Mouse (Mus musculus) MEL (cell line): Measurements from ENCODE around the gene Rdh13. TPM values are rescaled to one million over a fixed set of nuclear protein-coding genes. Genes with fewer than 3 reads are reported as not detected.

Experiments
- DNase-seq: peaks from one replicate; pipeline ENCODE4 v3.0.0; 2011; ENCODE audit warnings: low read depth, low spot score
- H3K27ac ChIP-seq: 2 replicates; pipeline ENCODE4 v1.5.1; 2012; ENCODE audit warnings: low read depth, mild to moderate bottlenecking, control low read depth, low read length, moderate library complexity; ENCODE audit not compliant: control insufficient read depth
- H3K27me3 ChIP-seq, 2 experiments: fragments of 150-350 bp in 1 of 2; sonication (generic) in 1 of 2; 2 replicates each; pipeline ENCODE4 v1.6.1; 2012; ENCODE audit warnings: low read length in 2 of 2, mild to moderate bottlenecking in 2 of 2, improper control_type of control experiment in 1 of 2, moderate library complexity in 1 of 2; ENCODE audit not compliant: insufficient read depth in 2 of 2, control insufficient read depth in 1 of 2
- H3K36me3 ChIP-seq, 2 experiments: 2 replicates each; pipeline ENCODE4 v1.6.1; 2012 to 2014; ENCODE audit warnings: low read length in 2 of 2, improper control_type of control experiment in 1 of 2, inconsistent platforms in 1 of 2, mild to moderate bottlenecking in 1 of 2; ENCODE audit not compliant: insufficient read depth in 2 of 2, control insufficient read depth in 1 of 2
- H3K4me1 ChIP-seq, 2 experiments: fragments of 150-350 bp in 1 of 2; sonication (generic) in 1 of 2; 2 replicates each; pipeline ENCODE4 v1.6.1; 2012; ENCODE audit warnings: low read length in 2 of 2, improper control_type of control experiment in 1 of 2, mild to moderate bottlenecking in 1 of 2; ENCODE audit not compliant: insufficient read depth in 2 of 2, control insufficient read depth in 1 of 2
- H3K4me3 ChIP-seq, 2 experiments: fragments of 150-350 bp in 1 of 2; sonication (generic) in 1 of 2; 2 replicates each; pipeline ENCODE4 v1.5.1; 2012; ENCODE audit warnings: low read depth in 2 of 2, low read length in 2 of 2, mild to moderate bottlenecking in 2 of 2, moderate library complexity in 2 of 2, control low read depth in 1 of 2, improper control_type of control experiment in 1 of 2; ENCODE audit not compliant: control insufficient read depth in 1 of 2, insufficient read depth in 1 of 2
- H3K79me2 ChIP-seq: 2 replicates; pipeline ENCODE4 v1.6.1; 2012; ENCODE audit warnings: mild to moderate bottlenecking, low read length, moderate library complexity; ENCODE audit not compliant: control insufficient read depth, poor library complexity, insufficient read depth
- H3K9ac ChIP-seq: 2 replicates; pipeline ENCODE4 v1.6.1; 2012; ENCODE audit warnings: low read depth, mild to moderate bottlenecking, control low read depth, low read length, moderate library complexity; ENCODE audit not compliant: control insufficient read depth, poor library complexity, severe bottlenecking
- H3K9me3 ChIP-seq: fragments of 150-350 bp; sonication (generic); replicated peaks from 2 replicates; pipeline ENCODE4 v1.6.1; 2012; ENCODE audit warnings: mild to moderate bottlenecking, low read length, improper control_type of control experiment, moderate library complexity; ENCODE audit not compliant: insufficient read depth
- CHD2 ChIP-seq: IDR thresholded peaks from 2 replicates; pipeline ENCODE4 v1.6.1; 2011; ENCODE audit warnings: low read length, improper control_type of control experiment
- CTCF ChIP-seq, 3 experiments: IDR thresholded peaks in 2 of 3; conservative IDR thresholded peaks in 1 of 3; 2 replicates each; pipeline ENCODE4 v1.5.1; 2011 to 2012; ENCODE audit warnings: low read length in 3 of 3, low read depth in 2 of 3, mild to moderate bottlenecking in 2 of 3, improper control_type of control experiment in 1 of 3, inconsistent platforms in 1 of 3, mixed read lengths in 1 of 3, moderate library complexity in 1 of 3; ENCODE audit not compliant: control insufficient read depth in 1 of 3, insufficient read depth in 1 of 3, poor library complexity in 1 of 3, severe bottlenecking in 1 of 3
- ETS1 ChIP-seq: IDR thresholded peaks from 2 replicates; pipeline ENCODE4 v1.6.1; 2012; ENCODE audit warnings: low read depth, mild to moderate bottlenecking, inconsistent platforms, low read length, improper control_type of control experiment, moderate library complexity
- GABPA ChIP-seq: IDR thresholded peaks from 2 replicates; pipeline ENCODE4 v1.6.1; 2012; ENCODE audit warnings: low read depth, mild to moderate bottlenecking, inconsistent platforms, low read length, improper control_type of control experiment, moderate library complexity
- MYC ChIP-seq: IDR thresholded peaks from 2 replicates; pipeline ENCODE4 v1.6.1; 2011; ENCODE audit warnings: low read depth, mild to moderate bottlenecking, low read length, improper control_type of control experiment, moderate library complexity
- NRF1 ChIP-seq: IDR thresholded peaks from 2 replicates; pipeline ENCODE4 v1.6.1; 2014; ENCODE audit warnings: low read depth, mild to moderate bottlenecking, inconsistent platforms, low read length, improper control_type of control experiment, moderate library complexity; ENCODE audit not compliant: poor library complexity, insufficient read depth, severe bottlenecking
- POLR2AphosphoS5 ChIP-seq: IDR thresholded peaks from 2 replicates; pipeline ENCODE4 v1.6.1; 2012; ENCODE audit warnings: low read depth, borderline replicate concordance, mild to moderate bottlenecking, inconsistent platforms, low read length, moderate library complexity, mixed read lengths
- RAD21 ChIP-seq: IDR thresholded peaks from 2 replicates; pipeline ENCODE4 v1.6.1; 2011; ENCODE audit warnings: mild to moderate bottlenecking, low read depth, low read length, improper control_type of control experiment
- RCOR1 ChIP-seq: IDR thresholded peaks from 2 replicates; pipeline ENCODE4 v1.6.1; 2012; ENCODE audit warnings: low read depth, mild to moderate bottlenecking, inconsistent platforms, low read length, improper control_type of control experiment
- TAL1 ChIP-seq: IDR thresholded peaks from 2 replicates; pipeline ENCODE4 v1.6.1; 2012; ENCODE audit warnings: mild to moderate bottlenecking, inconsistent platforms, low read length, moderate library complexity, mixed read lengths
- TBP ChIP-seq: IDR thresholded peaks from 2 replicates; pipeline ENCODE4 v1.8.0; 2011; ENCODE audit warnings: low read depth, low read length, improper control_type of control experiment
- UBTF ChIP-seq: IDR thresholded peaks from 2 replicates; pipeline ENCODE4 v1.6.1; 2012; ENCODE audit warnings: low read depth, mild to moderate bottlenecking, inconsistent platforms, low read length, improper control_type of control experiment, moderate library complexity, borderline replicate concordance; ENCODE audit not compliant: insufficient read depth
- USF1 ChIP-seq: IDR thresholded peaks from 2 replicates; pipeline ENCODE4 v1.6.1; 2014; ENCODE audit warnings: low read depth, mild to moderate bottlenecking, inconsistent platforms, low read length, improper control_type of control experiment, moderate library complexity
- ZC3H11A ChIP-seq: IDR thresholded peaks from 2 replicates; pipeline ENCODE4 v1.6.1; 2012; ENCODE audit warnings: low read depth, mild to moderate bottlenecking, inconsistent platforms, low read length, improper control_type of control experiment
- polyA plus RNA-seq, 2 experiments: library from polyadenylated mRNA; stranded (reverse) in 1 of 2; unstranded in 1 of 2; fragments of >175 nt in 1 of 2; fragments of >200 nt in 1 of 2; gene quantifications; 2 replicates each; pipeline versions ENCODE4 v1.2.1 to v1.2.4; 2012; ENCODE audit warnings: low replicate concordance in 2 of 2, low read depth in 1 of 2; ENCODE audit not compliant: insufficient read length in 2 of 2, insufficient read depth in 1 of 2, missing spikeins in 1 of 2
- total RNA-seq: library from RNA; depleted of rRNA; stranded (reverse); fragments of 300-350 nt; gene quantifications from 2 replicates; pipeline ENCODE4 v1.2.3, GENCODE M21; 2012

Rdh13 gene
- total and polyA plus RNA-seq, 3 experiments, result 24.0 to 46.4 TPM; not detected in 1

DNA sequence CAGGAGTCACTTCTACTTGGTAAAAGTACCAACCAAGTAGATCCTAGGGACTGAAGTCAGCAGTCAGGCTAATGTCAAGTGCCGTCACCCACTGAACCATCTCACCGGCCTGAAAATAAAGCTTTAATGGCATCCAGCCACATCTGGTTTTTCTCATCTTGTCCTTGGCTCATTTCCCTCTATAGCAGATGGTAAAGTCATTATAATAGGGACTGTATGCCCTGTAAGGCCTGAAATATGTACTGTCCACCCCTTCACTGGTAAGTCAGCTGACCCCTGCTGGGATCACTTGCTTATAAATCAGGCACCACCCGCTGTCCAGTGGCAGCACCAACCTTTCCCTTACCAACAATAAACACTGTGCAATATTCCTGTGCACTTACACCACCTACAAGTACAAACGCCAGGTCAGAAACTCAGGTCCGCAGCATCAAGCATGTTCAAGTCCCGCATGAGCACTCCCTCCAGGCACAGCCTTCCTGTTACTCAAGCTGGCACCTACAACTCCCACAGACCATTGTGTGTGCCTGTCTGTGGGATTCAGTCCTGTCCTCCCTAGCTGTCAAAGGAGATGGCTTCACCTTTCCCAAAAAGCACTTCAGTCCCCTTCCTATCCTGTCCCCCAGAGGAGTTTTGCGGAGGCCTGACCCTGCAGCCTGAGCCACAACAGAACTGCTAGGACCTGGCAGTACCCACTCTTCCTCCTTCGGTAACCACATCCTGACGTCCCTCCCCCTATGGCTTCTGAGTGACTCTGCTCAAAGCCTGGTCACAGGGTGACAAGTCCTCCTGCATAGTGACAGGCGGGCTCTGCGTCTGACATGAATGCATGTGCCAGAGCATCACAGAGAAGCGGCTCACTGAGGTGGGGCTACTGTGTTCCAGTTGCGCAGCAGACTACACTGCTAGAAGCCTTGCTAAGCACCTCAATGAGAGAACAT lies 47.1 kb upstream of the Rdh13 start:
- Histone ChIP-seq H3K36me3 (peaks cover 10 to 34% of the 10 kb centered on the region in 2 experiments), H3K79me2 (peaks cover 20% of the 10 kb centered on the region), H3K27me3 (no peaks in the 10 kb centered on the region), H3K4me3 (no peak overlapping the region), H3K9me3 (no peaks in the 10 kb centered on the region)
- DNase-seq, result no peak
- TF ChIP-seq POLR2AphosphoS5 (no peak), TAL1 (no peak), USF1 (no peak), UBTF (no peak), NRF1 (no peak), ETS1 (no peak), ZC3H11A (no peak), GABPA (no peak), RAD21 (no peak), CTCF (IDR thresholded peaks at IDR 0.05 in 2 of 3, conservative IDR thresholded peaks at IDR 0.05 in 1 of 3; ENCODE audit: control insufficient read depth in 1 of 3, insufficient read depth in 1 of 3, low read depth in 2 of 3, low read length in 3 of 3, poor library complexity in 1 of 3, severe bottlenecking in 1 of 3) (no peak), RCOR1 (no peak), MYC (no peak), TBP (no peak), CHD2 (no peak)
- TF ChIP-seq, all 39 proteins: peak for 0
- Histone ChIP-seq H3K27ac (no peak overlapping the region), H3K4me1 (peaks cover 3 to 40% of the 10 kb centered on the region in 2 experiments), H3K9ac (no peak overlapping the region)

DNA sequence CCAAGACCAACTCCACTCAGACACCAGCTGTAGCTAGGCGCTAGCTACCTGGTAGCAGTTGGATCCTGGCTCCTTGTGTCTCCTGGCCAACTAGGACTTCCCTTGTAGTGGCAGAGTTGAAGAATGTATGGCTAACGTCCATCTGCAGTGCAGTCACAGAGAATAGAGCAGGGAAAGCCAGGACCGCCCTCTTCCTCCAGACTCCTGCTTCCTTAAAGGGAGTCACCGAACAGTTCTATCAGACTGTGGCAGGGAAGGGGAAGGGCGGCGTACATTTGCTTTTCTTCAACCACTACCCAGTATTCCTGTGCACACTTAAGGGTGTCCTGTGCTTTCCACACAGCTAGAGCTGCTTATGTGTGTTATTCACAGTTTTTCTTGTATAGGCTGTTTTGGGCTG lies 45.9 kb upstream of the Rdh13 start:
- TF ChIP-seq NRF1, result no peak
- TF ChIP-seq ZC3H11A, result no peak
- H3K27ac ChIP-seq, result no peak overlapping the region
- peaks cover 3 to 40% of the 10 kb centered on the region in 2 experiments for H3K4me1 ChIP-seq

More for the DNA sequence above, 45.9 kb upstream of the Rdh13 start:
- Histone ChIP-seq H3K9ac (no peak overlapping the region), H3K9me3 (no peaks in the 10 kb centered on the region), H3K27me3 (no peaks in the 10 kb centered on the region), H3K36me3 (peaks cover 8 to 34% of the 10 kb centered on the region in 2 experiments), H3K79me2 (peaks cover 13% of the 10 kb centered on the region), H3K4me3 (no peak overlapping the region)
- no peak for DNase-seq
